Mouse (Mus musculus): ENCODE data around the gene Arhgef12. TPM values are rescaled to one million over a fixed set of nuclear protein-coding genes. Genes with fewer than 3 reads are reported as not detected.

Arhgef12 gene
- polyA plus RNA-seq, 1 experiment, result 7.1 TPM

DNA sequence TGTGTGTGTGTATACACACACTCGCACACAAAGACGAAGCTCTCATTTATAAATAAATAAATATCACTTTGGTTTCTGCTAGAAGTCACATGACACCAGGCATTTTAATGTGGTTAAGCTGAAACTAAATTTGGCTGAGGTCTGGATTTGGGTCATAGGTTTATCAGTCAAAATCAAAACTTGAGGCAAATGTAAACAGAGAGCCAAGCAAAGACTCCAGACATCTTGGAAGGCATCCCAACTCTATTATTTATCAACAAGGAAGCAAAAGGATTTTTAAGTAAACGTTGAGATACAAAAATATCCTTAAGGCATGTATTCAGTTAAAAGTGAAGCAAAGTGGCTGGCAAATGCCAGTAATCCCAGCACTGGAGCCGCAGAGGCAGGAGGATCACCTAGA, 7.8 kb upstream of the Arhgef12 start:
- Histone ChIP-seq H3K27me3 (ENCODE audit: control insufficient read depth, insufficient read depth, low read length) (no peaks in the 10 kb centered on the region; the same call in 1 of the 2 replicates), H3K27ac (ENCODE audit: control insufficient read depth, insufficient read depth, low read length) (no peak overlapping the region), H3K4me3 (ENCODE audit: control insufficient read depth, insufficient read depth, low read length) (no peak overlapping the region), H3K36me3 (ENCODE audit: control insufficient read depth, insufficient read depth, low read length) (no peaks in the 10 kb centered on the region), H3K4me1 (replicated peaks; ENCODE audit: control insufficient read depth, insufficient read depth, low read length) (no peaks in the 10 kb centered on the region)
- TF ChIP-seq CTCF (IDR thresholded peaks at IDR 0.05; ENCODE audit: borderline replicate concordance, control insufficient read depth, extremely low read depth, insufficient read depth, low read length, poor library complexity) (no peak), POLR2A (IDR thresholded peaks at IDR 0.05; ENCODE audit: control insufficient read depth, extremely low read depth, insufficient read depth, low read length, poor library complexity) (no peak)
- DNase-seq, result no peak
- 88% methylated on average over 4 of the region's 4 CpGs for WGBS

DNA sequence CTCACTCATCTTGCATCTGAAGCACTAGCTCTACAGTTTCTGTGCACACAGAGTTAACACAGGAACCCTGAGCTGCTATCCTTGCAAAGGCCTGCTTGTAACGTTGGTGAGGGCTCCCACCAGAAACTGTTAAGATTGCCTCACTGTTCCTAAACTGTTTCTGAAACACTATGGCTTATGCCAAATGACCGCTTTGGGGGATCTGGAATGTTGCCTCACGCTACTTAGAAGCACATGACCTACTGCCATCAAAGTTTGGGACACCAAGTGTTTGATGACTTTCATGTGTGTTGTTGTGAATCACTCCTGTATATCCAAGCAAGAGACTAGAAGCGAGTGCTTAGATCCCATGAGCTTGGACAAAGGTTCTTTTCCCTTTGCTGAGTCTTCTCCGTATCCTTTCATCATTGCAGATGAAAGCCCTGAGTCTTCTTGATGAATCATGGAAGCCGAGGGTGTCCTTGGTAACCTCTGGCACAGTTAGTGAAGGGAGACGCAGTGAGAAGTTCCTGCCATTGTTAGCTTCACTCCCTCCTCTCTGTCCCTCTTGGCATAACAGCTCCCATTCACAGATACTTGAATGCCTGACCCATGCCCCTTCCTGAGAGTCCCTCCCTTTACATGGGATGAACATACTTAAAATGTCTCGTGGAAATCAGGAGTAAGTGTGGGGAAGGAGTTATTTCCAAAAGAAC, 3.4 kb upstream of the Arhgef12 start:
- Histone ChIP-seq H3K4me1 (replicated peaks; ENCODE audit: control insufficient read depth, insufficient read depth, low read length) (peaks cover 2% of the 10 kb centered on the region), H3K27me3 (ENCODE audit: control insufficient read depth, insufficient read depth, low read length) (peaks cover 6% of the 10 kb centered on the region), H3K27ac (ENCODE audit: control insufficient read depth, insufficient read depth, low read length) (no peak overlapping the region), H3K4me3 (ENCODE audit: control insufficient read depth, insufficient read depth, low read length) (no peak overlapping the region), H3K36me3 (ENCODE audit: control insufficient read depth, insufficient read depth, low read length) (no peaks in the 10 kb centered on the region)
- no peak for DNase-seq
- WGBS, result 90% methylated on average over 8 of the region's 8 CpGs
- TF ChIP-seq CTCF (IDR thresholded peaks at IDR 0.05; ENCODE audit: borderline replicate concordance, control insufficient read depth, extremely low read depth, insufficient read depth, low read length, poor library complexity) (no peak), POLR2A (IDR thresholded peaks at IDR 0.05; ENCODE audit: control insufficient read depth, extremely low read depth, insufficient read depth, low read length, poor library complexity) (no peak)

- H3K27ac ChIP-seq (ENCODE audit: control insufficient read depth, insufficient read depth, low read length), result no peak overlapping the region
- no peak overlapping the region for H3K4me3 ChIP-seq (ENCODE audit: control insufficient read depth, insufficient read depth, low read length)
- no peak for DNase-seq
- TF ChIP-seq POLR2A (IDR thresholded peaks at IDR 0.05; ENCODE audit: control insufficient read depth, extremely low read depth, insufficient read depth, low read length, poor library complexity) (no peak), CTCF (IDR thresholded peaks at IDR 0.05; ENCODE audit: borderline replicate concordance, control insufficient read depth, extremely low read depth, insufficient read depth, low read length, poor library complexity) (no peak)
- H3K4me1 ChIP-seq (replicated peaks; ENCODE audit: control insufficient read depth, insufficient read depth, low read length), result peaks cover 7% of the 10 kb centered on the region
- H3K27me3 ChIP-seq (ENCODE audit: control insufficient read depth, insufficient read depth, low read length), result peaks cover 12% of the 10 kb centered on the region
- 97% methylated on average over 7 of the region's 7 CpGs for WGBS
- no peaks in the 10 kb centered on the region for H3K36me3 ChIP-seq (ENCODE audit: control insufficient read depth, insufficient read depth, low read length)
These were observed 2.1 kb upstream of the Arhgef12 start for GRCm38 (mm10) chr9:43109125-43109524.

DNA sequence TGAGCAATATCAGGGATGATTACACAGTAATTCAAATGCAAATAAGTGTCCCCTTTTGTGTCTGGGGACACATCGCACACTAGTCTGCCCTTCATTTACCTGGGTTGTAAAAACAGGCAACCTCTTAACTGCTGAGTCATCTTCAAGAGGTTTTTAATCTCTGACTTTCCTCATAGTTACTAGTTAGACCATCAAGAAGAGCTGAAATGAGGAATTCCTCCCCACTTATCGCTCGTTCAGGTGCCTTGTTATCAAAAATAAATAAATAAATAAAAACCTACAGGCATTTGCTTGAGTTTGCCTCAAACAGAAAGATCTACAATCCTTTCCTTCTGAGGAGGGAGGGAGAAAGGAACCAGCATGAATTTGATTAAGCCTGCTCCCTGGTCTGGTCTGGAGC, 1.7 kb upstream of the Arhgef12 start:
- DNase-seq, result no peak
- Histone ChIP-seq H3K4me1 (replicated peaks; ENCODE audit: control insufficient read depth, insufficient read depth, low read length) (peaks cover 7% of the 10 kb centered on the region), H3K27me3 (ENCODE audit: control insufficient read depth, insufficient read depth, low read length) (peaks cover 12% of the 10 kb centered on the region), H3K4me3 (ENCODE audit: control insufficient read depth, insufficient read depth, low read length) (no peak overlapping the region), H3K27ac (ENCODE audit: control insufficient read depth, insufficient read depth, low read length) (no peak overlapping the region), H3K36me3 (ENCODE audit: control insufficient read depth, insufficient read depth, low read length) (no peaks in the 10 kb centered on the region)
- TF ChIP-seq CTCF (IDR thresholded peaks at IDR 0.05; ENCODE audit: borderline replicate concordance, control insufficient read depth, extremely low read depth, insufficient read depth, low read length, poor library complexity) (no peak), POLR2A (IDR thresholded peaks at IDR 0.05; ENCODE audit: control insufficient read depth, extremely low read depth, insufficient read depth, low read length, poor library complexity) (no peak)
- 84% methylated on average over 3 of the region's 3 CpGs for WGBS

DNA sequence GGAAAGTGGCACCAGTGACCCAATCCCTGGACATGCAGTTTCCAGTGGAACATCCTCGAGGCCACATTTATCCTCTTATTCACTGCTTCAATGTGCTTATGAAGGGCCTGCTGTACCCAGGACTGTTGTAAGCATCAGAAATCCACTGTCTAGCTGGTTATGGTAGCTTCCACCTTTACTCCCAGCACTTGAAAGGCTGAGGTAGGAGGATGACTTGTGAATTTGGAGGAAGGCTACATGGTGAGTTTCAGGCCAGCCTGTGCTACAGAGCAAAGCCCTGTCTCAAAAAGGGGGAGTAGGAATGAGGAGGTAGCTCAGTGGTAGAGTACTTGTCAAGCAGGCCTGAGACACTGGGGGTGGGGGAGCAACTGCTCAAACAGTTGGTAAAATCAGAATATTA, 1.0 kb upstream of the Arhgef12 start:
- no peaks in the 10 kb centered on the region for H3K36me3 ChIP-seq (ENCODE audit: control insufficient read depth, insufficient read depth, low read length)
- TF ChIP-seq POLR2A (IDR thresholded peaks at IDR 0.05; ENCODE audit: control insufficient read depth, extremely low read depth, insufficient read depth, low read length, poor library complexity), result no peak
- TF ChIP-seq CTCF (IDR thresholded peaks at IDR 0.05; ENCODE audit: borderline replicate concordance, control insufficient read depth, extremely low read depth, insufficient read depth, low read length, poor library complexity), result no peak
- H3K27me3 ChIP-seq (ENCODE audit: control insufficient read depth, insufficient read depth, low read length), result peaks cover 15% of the 10 kb centered on the region
- WGBS, result 78% methylated on average over 1 of the region's 1 CpGs
- peaks cover 7% of the 10 kb centered on the region for H3K4me1 ChIP-seq (replicated peaks; ENCODE audit: control insufficient read depth, insufficient read depth, low read length)
- no peak for DNase-seq
- H3K4me3 ChIP-seq (ENCODE audit: control insufficient read depth, insufficient read depth, low read length), result no peak overlapping the region
- H3K27ac ChIP-seq (ENCODE audit: control insufficient read depth, insufficient read depth, low read length), result no peak overlapping the region

DNA sequence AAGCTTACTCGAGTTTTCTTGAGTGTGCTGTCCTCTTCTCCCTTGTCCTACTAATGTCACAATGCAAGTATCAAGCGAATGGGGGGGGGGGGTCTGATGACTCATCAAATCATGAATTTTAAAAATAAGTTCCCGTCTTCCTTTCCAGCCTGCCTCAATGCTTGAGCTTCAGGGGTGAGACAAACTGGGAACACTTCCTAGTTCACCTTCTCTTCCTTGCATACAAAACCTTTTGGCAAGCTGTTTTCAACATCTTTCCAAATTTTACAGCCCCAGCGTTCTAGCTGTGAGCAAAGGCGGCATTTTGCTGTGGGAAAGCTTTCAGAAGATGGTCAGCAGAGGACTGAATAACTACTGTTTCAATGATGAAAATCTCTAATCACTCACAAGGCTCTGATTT, 516 bp upstream of the Arhgef12 start:
- Histone ChIP-seq H3K27me3 (ENCODE audit: control insufficient read depth, insufficient read depth, low read length) (peaks cover 15% of the 10 kb centered on the region), H3K36me3 (ENCODE audit: control insufficient read depth, insufficient read depth, low read length) (no peaks in the 10 kb centered on the region), H3K27ac (ENCODE audit: control insufficient read depth, insufficient read depth, low read length) (no peak overlapping the region), H3K4me1 (replicated peaks; ENCODE audit: control insufficient read depth, insufficient read depth, low read length) (peaks cover 7% of the 10 kb centered on the region), H3K4me3 (ENCODE audit: control insufficient read depth, insufficient read depth, low read length) (no peak overlapping the region)
- no peak for DNase-seq
- TF ChIP-seq CTCF (IDR thresholded peaks at IDR 0.05; ENCODE audit: borderline replicate concordance, control insufficient read depth, extremely low read depth, insufficient read depth, low read length, poor library complexity) (no peak), POLR2A (IDR thresholded peaks at IDR 0.05; ENCODE audit: control insufficient read depth, extremely low read depth, insufficient read depth, low read length, poor library complexity) (no peak)
- WGBS, result 36% methylated on average over 5 of the region's 5 CpGs
